Mouse (Mus musculus): Measurements from ENCODE around the gene Ppfibp1.

DNA sequence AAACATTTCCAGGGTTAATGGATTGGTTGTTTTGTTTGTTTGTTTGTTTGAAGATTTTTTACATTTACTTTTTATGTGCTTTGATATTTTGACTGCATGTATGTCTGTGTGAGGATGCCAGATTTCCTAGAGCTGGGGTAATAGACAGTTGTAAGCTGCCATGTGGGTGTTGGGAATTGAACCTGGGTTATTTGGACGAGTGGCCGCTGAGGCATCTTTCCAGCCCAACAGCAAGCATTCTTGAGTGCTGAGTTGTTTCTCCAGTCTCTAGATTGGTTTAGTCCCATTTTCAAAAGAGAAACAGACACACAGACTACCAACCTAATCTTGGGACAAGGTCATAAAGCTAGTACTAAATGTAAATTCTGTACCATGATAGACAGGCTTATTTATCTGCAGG, 22.5 kb downstream of the Ppfibp1 start:
- TF ChIP-seq POLR2A (IDR thresholded peaks at IDR 0.05; ENCODE audit: insufficient read depth, low read depth, low read length) (no peak), EP300 (IDR thresholded peaks at IDR 0.05; ENCODE audit: insufficient read depth, low read depth, low read length) (no peak), CTCF (IDR thresholded peaks at IDR 0.05) (no peak)

Data from heart, adult 2 months (tissue).